Mouse (Mus musculus) CH12.LX (cell line): Measurements from ENCODE around the gene D17H6S53E.

Experiments
- CTCF ChIP-seq, 2 experiments: IDR thresholded peaks in 1 of 2; conservative IDR thresholded peaks in 1 of 2; 2 replicates each; pipeline ENCODE4 v1.5.1; 2011 to 2012; ENCODE audit warnings: low read depth in 2 of 2, low read length in 2 of 2, improper control_type of control experiment in 1 of 2, inconsistent platforms in 1 of 2, mild to moderate bottlenecking in 1 of 2, moderate library complexity in 1 of 2
- E2F4 ChIP-seq: IDR thresholded peaks from 2 replicates; pipeline ENCODE4 v1.6.1; 2011; ENCODE audit warnings: low read depth, low read length, improper control_type of control experiment; ENCODE audit not compliant: insufficient replicate concordance
- EP300 ChIP-seq: IDR thresholded peaks from 2 replicates; pipeline ENCODE4 v1.6.1; 2011; ENCODE audit warnings: low read length, improper control_type of control experiment
- MAX ChIP-seq: IDR thresholded peaks from 2 replicates; pipeline ENCODE4 v1.6.1; 2011; ENCODE audit warnings: low read length, improper control_type of control experiment
- MAZ ChIP-seq: IDR thresholded peaks from 2 replicates; pipeline ENCODE4 v1.6.1; 2012; ENCODE audit warnings: low read depth, mild to moderate bottlenecking, inconsistent platforms, low read length, improper control_type of control experiment, moderate library complexity
- MXI1 ChIP-seq: IDR thresholded peaks from 2 replicates; pipeline ENCODE4 v1.6.1; 2011; ENCODE audit warnings: mild to moderate bottlenecking, low read depth, low read length, improper control_type of control experiment
- MYC ChIP-seq: IDR thresholded peaks from 2 replicates; pipeline ENCODE4 v1.6.1; 2011; ENCODE audit warnings: low read depth, mild to moderate bottlenecking, improper control_type of control experiment, low read length
- POLR2A ChIP-seq: IDR thresholded peaks from 2 replicates; pipeline ENCODE4 v1.6.1; 2011; ENCODE audit warnings: low read depth, mild to moderate bottlenecking, improper control_type of control experiment, low read length
- RCOR1 ChIP-seq: conservative IDR thresholded peaks from 2 replicates; pipeline ENCODE4 v1.6.1; 2012; ENCODE audit warnings: low read depth, mild to moderate bottlenecking, inconsistent platforms, low read length, improper control_type of control experiment
- SIN3A ChIP-seq: IDR thresholded peaks from 2 replicates; pipeline ENCODE4 v1.6.1; 2012; ENCODE audit warnings: low read length, improper control_type of control experiment, inconsistent platforms
- TCF12 ChIP-seq: IDR thresholded peaks from 2 replicates; pipeline ENCODE4 v1.6.1; 2014; ENCODE audit warnings: low read depth, mild to moderate bottlenecking, inconsistent platforms, low read length, improper control_type of control experiment
- USF1 ChIP-seq: IDR thresholded peaks from 2 replicates; pipeline ENCODE4 v1.6.1; 2014; ENCODE audit warnings: low read depth, mild to moderate bottlenecking, inconsistent platforms, low read length, improper control_type of control experiment
- ZNF384 ChIP-seq: IDR thresholded peaks from 2 replicates; pipeline ENCODE4 v1.6.1; 2012; ENCODE audit warnings: low read depth, low read length, improper control_type of control experiment, inconsistent platforms

- TF ChIP-seq CTCF (conservative IDR thresholded peaks at IDR 0.05 in 1 of 2, IDR thresholded peaks at IDR 0.05 in 1 of 2; ENCODE audit: low read depth in 2 of 2, low read length in 2 of 2) (no peak), RCOR1 (no peak), MYC (0 out of 2 replicates have a peak, but pooled peaks have one; percentile 27), TCF12 (peak; percentile 14; the same call in 1 of the 2 replicates), EP300 (peak; percentile 53; the same call in 1 of the 2 replicates), USF1 (no peak), POLR2A (no peak), MAX (no peak), ZNF384 (peak; percentile 83), MAZ (no peak), SIN3A (no peak), E2F4 (no peak), MXI1 (no peak)
Observed at GRCm38 (mm10) chr17:35174201-35174977, 48.2 kb downstream of the D17H6S53E start.
